In the genomic region with DNA sequence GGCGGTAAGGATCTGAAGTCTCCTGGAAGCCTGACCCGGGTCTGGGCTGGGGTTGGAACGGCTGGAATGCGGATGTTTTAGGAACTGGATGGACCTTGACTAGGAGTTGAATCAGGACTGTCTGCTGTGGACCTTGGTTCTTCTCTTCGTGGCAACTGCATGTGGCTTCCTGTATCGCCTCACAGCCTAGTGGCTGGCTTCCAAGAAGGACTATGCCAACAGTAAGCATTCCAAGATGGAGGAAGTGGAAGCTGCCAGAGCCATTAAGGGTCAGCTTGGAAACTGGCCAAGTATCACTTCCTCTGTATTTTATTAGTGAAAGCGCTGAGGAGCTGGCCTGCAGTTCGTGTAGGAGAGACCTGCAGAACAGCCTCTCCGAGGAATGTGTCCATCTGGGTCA, we compare ENCODE assay signal across 9 mouse cellular contexts.
DNase-seq lines count a peak whose midpoint lies in the region; ATAC-seq and TF ChIP-seq lines count a peak whose summit lies in the region.
"Had no signal": no experiment of that assay in that cellular context is flagged by ENCODE, and none has a peak within 500 bp of the region (broad histone marks: within the 10 kb centered on the region; RNA-seq: fewer than 3 reads in every experiment).

No protein-coding gene starts in this region.

- no peaks in the 10 kb centered on the region for H3K36me3 ChIP-seq in midbrain, embryonic 14.5 days (ENCODE audit: control insufficient read depth, insufficient read depth, low read length)
- H3K36me3 ChIP-seq in midbrain, embryonic 10.5 days, result no peaks in the 10 kb centered on the region
- no peaks in the 10 kb centered on the region for H3K36me3 ChIP-seq in embryonic facial prominence, embryonic 15.5 days
- no peaks in the 10 kb centered on the region for H3K36me3 ChIP-seq in limb, embryonic 14.5 days (ENCODE audit: control insufficient read depth, insufficient read depth, low read length)
- no peaks in the 10 kb centered on the region for H3K36me3 ChIP-seq in small intestine, adult 2 months (ENCODE audit: control insufficient read depth, insufficient read depth, low read length)
- H3K36me3 ChIP-seq: embryonic facial prominence, embryonic 12.5 days had no signal

- peak; percentile 56 for DNase-seq in midbrain, embryonic 14.5 days
- DNase-seq in midbrain, embryonic 10.5 days (ENCODE audit: low spot score), result no peak
- peak; percentile 25 to 42 for DNase-seq in adrenal gland, adult 18-20 months (ENCODE audit: low spot score in 2 of 2)
- peak; percentile 79 for DNase-seq in heart, postnatal 4 days
- peak; percentile 91 for DNase-seq in limb, embryonic 14.5 days (ENCODE audit: low spot score)
- no peak for DNase-seq in thymus, postnatal 0 days (ENCODE audit: low spot score)

- no peak for TF ChIP-seq CTCF in small intestine, adult 2 months (IDR thresholded peaks at IDR 0.05; ENCODE audit: extremely low read depth, insufficient read length, insufficient replicate concordance, low read depth, low read length)

- H3K27ac ChIP-seq in midbrain, embryonic 14.5 days (replicated peaks; ENCODE audit: low read depth, low read length), result no peak overlapping the region
- no peak overlapping the region for H3K27ac ChIP-seq in midbrain, embryonic 10.5 days (replicated peaks)
- 0 out of 2 replicates have a peak overlapping the region, but pooled peaks have one; percentile 6 for H3K27ac ChIP-seq in embryonic facial prominence, embryonic 15.5 days (replicated peaks)
- peak overlapping the region; percentile 46 for H3K27ac ChIP-seq in limb, embryonic 14.5 days (replicated peaks; ENCODE audit: low read depth, low read length)
- peak overlapping the region; percentile 92 for H3K27ac ChIP-seq in small intestine, adult 2 months (ENCODE audit: insufficient read depth, low read depth, low read length)
- H3K27ac ChIP-seq: embryonic facial prominence, embryonic 12.5 days had no signal

- no peak overlapping the region for H3K4me3 ChIP-seq in midbrain, embryonic 14.5 days (replicated peaks; ENCODE audit: low read depth, low read length)
- H3K4me3 ChIP-seq in midbrain, embryonic 10.5 days, result no peak overlapping the region
- no peak overlapping the region for H3K4me3 ChIP-seq in embryonic facial prominence, embryonic 15.5 days (replicated peaks)
- no peak overlapping the region for H3K4me3 ChIP-seq in limb, embryonic 14.5 days (replicated peaks; ENCODE audit: low read length)
- H3K4me3 ChIP-seq in small intestine, adult 2 months (ENCODE audit: low read depth, low read length), result no peak overlapping the region
- H3K4me3 ChIP-seq: embryonic facial prominence, embryonic 12.5 days had no signal

- H3K27me3 ChIP-seq in midbrain, embryonic 14.5 days (ENCODE audit: control insufficient read depth, insufficient read depth, low read length), result no peaks in the 10 kb centered on the region
- no peaks in the 10 kb centered on the region for H3K27me3 ChIP-seq in midbrain, embryonic 10.5 days (ENCODE audit: low read depth, poor library complexity, severe bottlenecking)
- no peaks in the 10 kb centered on the region for H3K27me3 ChIP-seq in embryonic facial prominence, embryonic 15.5 days
- H3K27me3 ChIP-seq in limb, embryonic 14.5 days (ENCODE audit: control insufficient read depth, insufficient read depth, low read length), result no peaks in the 10 kb centered on the region
- no peaks in the 10 kb centered on the region for H3K27me3 ChIP-seq in small intestine, adult 2 months (ENCODE audit: control insufficient read depth, insufficient read depth, low read length)
- H3K27me3 ChIP-seq: embryonic facial prominence, embryonic 12.5 days had no signal

- H3K4me1 ChIP-seq in midbrain, embryonic 14.5 days (ENCODE audit: control insufficient read depth, insufficient read depth, low read length), result peaks cover 17% of the 10 kb centered on the region
- H3K4me1 ChIP-seq in midbrain, embryonic 10.5 days, result peaks cover 24% of the 10 kb centered on the region
- H3K4me1 ChIP-seq in embryonic facial prominence, embryonic 15.5 days, result peaks cover 12% of the 10 kb centered on the region
- H3K4me1 ChIP-seq in limb, embryonic 14.5 days (ENCODE audit: control insufficient read depth, insufficient read depth, low read length), result peaks cover 27% of the 10 kb centered on the region
- peaks cover 13% of the 10 kb centered on the region; the same call in 1 of the 2 replicates for H3K4me1 ChIP-seq in small intestine, adult 2 months (ENCODE audit: control insufficient read depth, insufficient read depth, insufficient read length, low read length)

- H3K9me3 ChIP-seq in midbrain, embryonic 14.5 days (ENCODE audit: control insufficient read depth, low read length), result no peaks in the 10 kb centered on the region
- H3K9me3 ChIP-seq in midbrain, embryonic 10.5 days (replicated peaks), result peaks cover 8% of the 10 kb centered on the region
- H3K9me3 ChIP-seq in embryonic facial prominence, embryonic 15.5 days (replicated peaks), result no peaks in the 10 kb centered on the region
- H3K9me3 ChIP-seq in limb, embryonic 14.5 days (ENCODE audit: control insufficient read depth, low read length), result no peaks in the 10 kb centered on the region
- H3K9me3 ChIP-seq: embryonic facial prominence, embryonic 12.5 days had no signal

- no peak overlapping the region for H3K4me2 ChIP-seq in midbrain, embryonic 14.5 days (ENCODE audit: low read length)
- no peak overlapping the region for H3K4me2 ChIP-seq in embryonic facial prominence, embryonic 15.5 days (replicated peaks)
- H3K4me2 ChIP-seq in limb, embryonic 14.5 days (replicated peaks; ENCODE audit: low read depth, low read length, severe bottlenecking), result 0 out of 2 replicates have a peak overlapping the region, but pooled peaks have one; percentile 4
- H3K4me2 ChIP-seq: embryonic facial prominence, embryonic 12.5 days had no signal

- no peak for ATAC-seq in midbrain, embryonic 14.5 days (ENCODE audit: low FRiP score, low TSS enrichment)
- ATAC-seq in embryonic facial prominence, embryonic 15.5 days (ENCODE audit: insufficient number of reproducible peaks, low FRiP score, low TSS enrichment, low read depth), result peak; percentile 34; the same call in 1 of the 2 replicates
- 0 out of 2 replicates have a peak, but pooled peaks have one; percentile 19 for ATAC-seq in limb, embryonic 14.5 days (ENCODE audit: low FRiP score, low read depth)

- 86% methylated on average over 9 of the region's 9 CpGs for WGBS in midbrain, embryonic 14.5 days
- WGBS in midbrain, embryonic 10.5 days, result 87% methylated on average over 9 of the region's 9 CpGs
- WGBS in embryonic facial prominence, embryonic 15.5 days, result 53% methylated on average over 9 of the region's 9 CpGs
- 40% methylated on average over 9 of the region's 9 CpGs for WGBS in limb, embryonic 14.5 days
- 7% methylated on average over 9 of the region's 9 CpGs for WGBS in small intestine, adult 2 months

- H3K9ac ChIP-seq in midbrain, embryonic 14.5 days (replicated peaks; ENCODE audit: low read length), result no peak overlapping the region
- no peak overlapping the region for H3K9ac ChIP-seq in embryonic facial prominence, embryonic 15.5 days
- no peak overlapping the region for H3K9ac ChIP-seq in limb, embryonic 14.5 days (ENCODE audit: low read depth, low read length, severe bottlenecking)
- H3K9ac ChIP-seq: embryonic facial prominence, embryonic 12.5 days had no signal

- no peak for TF ChIP-seq POLR2A in limb, embryonic 14.5 days (IDR thresholded peaks at IDR 0.05; ENCODE audit: borderline replicate concordance, extremely low read depth, insufficient read depth, insufficient read length)
- TF ChIP-seq POLR2A in small intestine, adult 2 months (IDR thresholded peaks at IDR 0.05; ENCODE audit: low read depth, low read length), result peak; percentile 42; the same call in 1 of the 2 replicates

Comparison
In these comparisons a context has a peak if more than half of its experiments do, and no peak if none do; other contexts are left out.
1. DNase-seq: peak in midbrain, embryonic 14.5 days (single experiment), adrenal gland, adult 18-20 months (2 of 2), heart, postnatal 4 days (single experiment) and limb, embryonic 14.5 days (single experiment); none in midbrain, embryonic 10.5 days (single experiment) and thymus, postnatal 0 days (single experiment).
2. H3K27ac ChIP-seq: peak in embryonic facial prominence, embryonic 15.5 days (single experiment), limb, embryonic 14.5 days (single experiment) and small intestine, adult 2 months (single experiment); none in midbrain, embryonic 14.5 days (single experiment) and midbrain, embryonic 10.5 days (single experiment).